Mouse (Mus musculus) C2C12 (cell line): ENCODE measurements at regions not wholly inside any gene's neighbourhood (a gene's known extent, or its start where the extent isn't known, plus 50 kb on each side); places are given as distances from the start of the nearest gene placed in this dataset.

Experiments used
- CEBPB ChIP-seq: IDR thresholded peaks from one replicate; pipeline ENCODE4 v1.6.1; 2011; ENCODE audit warnings: low read depth, mild to moderate bottlenecking, control low read depth, moderate library complexity
- CTCF ChIP-seq: IDR thresholded peaks from one replicate; pipeline ENCODE4 v1.5.1; 2011; ENCODE audit not compliant: control insufficient read depth, insufficient read depth, insufficient read length
- MAX ChIP-seq: IDR thresholded peaks from one replicate; pipeline ENCODE4 v1.6.1; 2011; ENCODE audit warnings: mild to moderate bottlenecking, control low read depth
- MYOD1 ChIP-seq: IDR thresholded peaks from one replicate; pipeline ENCODE4 v1.6.1; 2011; ENCODE audit warnings: low read depth; ENCODE audit not compliant: control insufficient read depth, insufficient read length
- USF1 ChIP-seq: IDR thresholded peaks from one replicate; pipeline ENCODE4 v1.6.1; 2011; ENCODE audit warnings: low read depth, mild to moderate bottlenecking, control low read depth, moderate library complexity

- TF ChIP-seq MYOD1 (no peak), CTCF (no peak), MAX (no peak), USF1 (no peak), CEBPB (no peak)
Measured at GRCm38 (mm10) chr13:54292394-54292793, 78.8 kb upstream of the Cplx2 start.
